Mouse (Mus musculus) kidney, adult 2 months (tissue): ENCODE data around the gene Arl13b.

Source experiments
- CTCF ChIP-seq: fragments of 200-500 bp; conservative IDR thresholded peaks from 2 replicates; pipeline ENCODE4 v1.5.1; 2011; ENCODE audit warnings: low read depth, mild to moderate bottlenecking, control low read depth, low read length, moderate library complexity, mixed read lengths; ENCODE audit not compliant: insufficient read depth, insufficient read length
- POLR2A ChIP-seq: fragments of 200-500 bp; IDR thresholded peaks from one replicate; pipeline ENCODE4 v1.6.1; 2011; ENCODE audit warnings: low read depth, low read length, control low read depth

DNA sequence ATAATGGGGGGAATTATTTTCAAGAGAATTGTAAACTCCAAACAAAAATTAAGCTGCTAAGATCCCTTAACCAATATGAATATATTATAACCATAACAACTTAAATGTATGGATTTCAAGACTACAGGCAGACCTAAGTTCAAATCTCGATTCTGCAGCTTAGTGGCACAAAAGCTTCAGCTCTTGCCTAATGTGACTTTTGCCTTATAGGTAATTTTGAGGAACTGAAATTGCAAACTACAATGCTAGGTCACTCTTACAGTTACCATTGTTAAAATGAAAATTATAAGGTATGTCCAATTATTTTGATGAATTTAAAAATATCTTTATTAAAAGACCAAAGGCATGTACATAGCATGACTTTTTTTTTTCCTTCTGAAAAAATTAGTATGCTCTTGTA lies 50.2 kb downstream of the Arl13b start:
- no peak for TF ChIP-seq CTCF
- TF ChIP-seq POLR2A, result no peak
